Mouse (Mus musculus): ENCODE measurements around the gene Gaa.
A peak's percentile ranks its signal among the peaks of the same experiment; 100 is the strongest.
"Not testable (repeated sequence)": the region's sequence is repeated elsewhere in the genome, so short reads cannot be mapped to it uniquely, and the experiment has no call there.

Gaa gene

DNA sequence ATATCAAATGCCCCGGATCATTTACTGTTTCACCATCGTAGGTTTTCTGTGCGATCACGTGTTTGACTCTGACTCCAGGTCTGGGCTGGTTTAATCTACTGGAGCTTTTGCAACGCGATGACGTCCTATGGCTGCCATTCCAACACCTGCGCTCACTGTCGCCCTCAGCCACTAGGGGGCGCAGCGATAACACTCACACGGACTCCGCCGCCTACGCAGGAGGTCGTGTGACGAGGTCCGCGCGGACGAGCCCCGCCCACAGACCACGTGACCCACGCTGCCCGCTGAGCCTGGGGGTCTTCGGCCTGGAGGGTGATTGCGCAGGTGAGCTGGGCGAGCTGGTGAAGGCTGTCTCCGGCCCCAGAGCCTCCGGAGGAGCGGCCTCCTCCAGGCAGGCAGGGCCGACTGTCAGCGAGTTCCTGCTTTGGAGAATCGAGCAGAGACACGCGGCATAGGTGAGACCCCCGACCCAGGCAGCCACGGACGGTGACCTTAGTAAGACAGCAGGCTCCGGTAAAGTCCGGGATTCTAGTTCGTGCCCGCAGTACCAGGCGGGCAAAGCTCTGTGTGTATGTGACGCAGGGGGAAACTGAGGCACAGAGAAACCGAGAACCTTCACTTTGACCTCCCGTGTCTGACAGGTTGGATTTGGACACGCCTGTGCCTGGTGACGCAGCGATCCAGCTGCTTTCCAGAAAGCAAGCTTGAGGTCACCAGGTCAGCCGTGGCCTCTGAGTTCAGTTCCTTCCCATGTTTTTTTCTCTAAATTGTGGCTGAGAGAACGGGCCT lies at the start of gene Gaa:
TSS of gene Gaa (plus strand) at position 120 of the 789 bp plus-strand sequence.
- peak; percentile 94 to 97 for DNase-seq (ENCODE audit: low spot score in 2 of 2)

DNA sequence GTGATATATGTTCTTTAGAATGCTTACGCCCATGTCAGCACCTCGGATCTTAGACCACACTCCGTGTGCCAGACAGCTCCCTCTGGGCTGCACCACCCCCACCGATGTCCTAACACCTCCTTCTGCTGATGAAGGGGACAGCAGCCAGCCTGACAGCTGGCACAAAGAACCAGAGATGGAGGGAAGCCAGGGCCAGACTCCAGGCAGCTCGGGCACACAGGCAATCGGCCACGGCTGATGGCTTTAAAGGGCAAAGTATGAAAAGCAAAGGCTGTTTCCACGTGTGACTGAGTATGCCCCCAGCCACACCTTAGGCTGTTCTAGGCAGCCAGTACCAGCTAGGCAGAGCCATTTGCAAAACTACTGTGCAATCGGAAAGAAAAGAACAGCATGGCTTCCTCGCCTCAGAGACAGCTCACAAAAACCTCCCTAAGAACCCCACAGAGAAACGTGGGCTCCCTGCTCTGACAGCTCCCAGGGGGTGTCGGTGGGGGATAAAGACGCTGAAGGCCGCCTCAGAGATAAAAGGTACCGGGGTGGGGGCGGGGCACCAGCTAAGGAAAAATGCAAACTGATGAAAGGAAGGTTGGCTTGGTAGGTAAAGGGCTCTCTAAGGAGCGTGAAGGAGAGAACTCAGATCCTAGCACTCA lies 47.7 kb upstream of the Gaa start:
- DNase-seq (ENCODE audit: low spot score in 2 of 2): no peak

DNA sequence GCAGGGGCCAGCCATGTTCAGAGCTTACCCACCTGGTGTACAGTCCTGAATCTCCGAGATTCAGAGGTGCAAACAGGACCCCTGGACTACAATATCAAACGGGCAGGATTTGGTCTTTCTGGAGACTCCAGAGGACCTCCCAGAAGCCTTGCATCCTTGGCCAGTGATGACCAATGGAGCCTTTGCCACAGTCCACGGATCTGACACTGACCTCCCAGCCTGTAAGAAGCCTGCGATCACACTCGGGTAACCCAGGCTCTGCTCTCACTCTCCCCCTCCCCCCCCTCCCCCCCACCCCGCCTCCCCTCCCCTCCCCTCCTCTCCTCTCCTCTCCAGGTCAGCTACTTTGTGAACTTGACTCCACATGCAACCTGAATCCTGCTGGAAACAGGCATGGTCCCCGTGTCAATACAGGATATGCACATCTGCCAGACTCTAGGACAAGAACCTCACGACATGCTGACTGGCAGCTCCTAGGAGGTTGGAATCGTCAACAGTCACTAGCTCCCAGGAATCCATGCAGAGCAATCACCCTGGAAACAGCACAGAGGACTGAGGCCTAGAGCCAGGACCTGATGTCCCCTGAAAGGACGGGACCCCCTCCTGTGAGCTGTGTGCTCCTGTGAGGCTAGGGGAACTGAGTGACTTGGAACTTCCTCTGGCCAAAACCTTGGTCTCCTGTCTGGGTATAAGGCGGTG lies 45.7 kb upstream of the Gaa start:
- no peak for DNase-seq (ENCODE audit: low spot score in 2 of 2)

DNA sequence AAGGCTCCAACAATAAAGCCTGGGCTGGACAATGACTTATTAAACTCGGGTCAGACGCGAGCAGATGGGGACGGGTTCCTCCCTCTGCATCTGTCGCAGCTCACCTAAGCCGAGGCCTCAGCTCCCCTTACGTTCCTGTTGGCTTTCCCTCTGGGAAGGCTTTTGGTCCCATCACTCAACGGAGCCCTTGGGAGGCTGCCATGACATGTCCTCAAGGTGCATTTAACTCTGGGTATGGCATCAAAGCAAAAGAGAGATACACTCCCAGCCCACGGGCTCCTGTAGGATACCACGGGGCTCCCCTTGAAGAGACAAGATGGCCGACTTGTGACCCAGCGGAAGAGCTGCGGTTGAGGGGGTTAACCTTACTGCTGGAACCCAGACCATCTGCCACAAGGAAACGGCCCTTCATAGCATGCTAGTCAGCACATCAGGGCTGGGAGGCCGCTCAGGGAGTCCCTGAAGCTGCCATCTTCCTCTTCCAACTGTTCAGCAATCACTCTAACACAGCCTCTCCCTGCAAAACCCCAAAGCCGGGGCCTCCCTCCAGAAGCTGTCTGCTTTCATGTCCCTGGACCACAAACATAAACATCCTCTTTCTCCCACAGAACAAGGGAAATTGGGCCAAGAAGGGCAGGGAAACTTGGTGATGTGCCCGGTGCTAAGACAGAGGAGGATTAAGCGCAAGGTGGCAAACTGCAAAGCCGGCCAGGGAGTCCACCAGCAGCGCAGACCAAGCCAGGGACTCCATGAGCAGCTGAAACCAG lies 44.4 kb upstream of the Gaa start:
- DNase-seq (ENCODE audit: low spot score in 2 of 2): no peak

DNA sequence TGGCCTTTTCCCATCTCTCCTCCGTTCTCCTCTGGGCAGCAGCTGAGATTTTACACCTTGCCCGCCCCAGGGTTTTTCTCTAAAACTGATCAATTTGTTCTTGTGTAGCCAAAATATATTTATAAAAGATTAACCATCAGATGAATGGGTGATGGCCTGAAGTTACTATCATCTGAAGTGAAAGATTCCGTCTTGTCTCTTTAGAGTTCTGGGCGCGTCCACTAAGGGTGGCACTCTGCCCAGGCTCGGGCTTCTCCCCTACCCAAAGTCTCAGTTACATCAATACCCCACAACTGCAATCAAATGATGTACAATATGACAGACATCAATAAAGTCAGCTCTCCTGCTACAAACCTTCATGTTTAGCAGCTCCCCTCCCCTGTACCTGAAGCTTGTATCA lies 42.8 kb upstream of the Gaa start:
- no peak for DNase-seq (ENCODE audit: low spot score in 2 of 2)

DNA sequence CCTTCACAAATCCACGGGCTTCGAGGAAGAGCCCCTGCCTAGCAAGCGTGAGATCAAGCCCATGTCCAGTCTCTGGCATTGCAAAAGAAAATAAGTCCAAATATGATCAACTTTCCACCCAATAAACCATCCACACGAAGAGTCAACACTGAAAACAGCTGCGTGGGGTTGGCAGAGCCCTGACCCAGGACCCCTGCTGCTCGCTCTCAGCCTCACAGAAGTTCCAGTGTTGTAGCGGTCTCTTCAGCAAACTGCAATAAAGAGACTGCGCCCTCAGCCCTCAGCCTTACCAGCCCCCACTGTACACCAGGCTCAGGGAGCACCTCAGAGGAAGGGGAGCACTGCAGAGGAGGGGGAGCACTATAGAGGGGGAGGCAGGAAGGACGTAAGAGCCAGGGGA lies 42.1 kb upstream of the Gaa start:
- DNase-seq (ENCODE audit: low spot score in 2 of 2): no peak

DNA sequence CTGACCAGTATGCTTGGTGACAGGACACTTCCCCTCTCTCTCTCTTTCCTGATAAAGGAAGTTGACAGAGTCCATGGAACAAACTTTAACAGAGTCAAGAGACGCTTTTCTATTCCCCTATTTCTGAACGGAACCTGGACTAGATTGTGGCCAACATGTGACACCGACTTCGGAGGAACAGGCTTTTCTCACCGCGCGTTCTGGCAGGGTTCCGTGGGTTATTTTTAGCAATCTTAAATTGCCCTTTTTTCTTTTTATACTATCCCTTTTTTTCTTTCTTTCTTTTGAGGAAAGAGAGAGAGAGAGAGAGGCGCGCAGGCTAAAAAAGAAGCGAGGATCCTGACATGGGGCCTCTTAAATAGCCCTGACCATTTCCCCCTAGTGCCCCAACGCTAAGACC lies 40.1 kb upstream of the Gaa start:
- peak in 1 of 2 experiments; percentile 10 for DNase-seq (ENCODE audit: low spot score in 2 of 2)

DNA sequence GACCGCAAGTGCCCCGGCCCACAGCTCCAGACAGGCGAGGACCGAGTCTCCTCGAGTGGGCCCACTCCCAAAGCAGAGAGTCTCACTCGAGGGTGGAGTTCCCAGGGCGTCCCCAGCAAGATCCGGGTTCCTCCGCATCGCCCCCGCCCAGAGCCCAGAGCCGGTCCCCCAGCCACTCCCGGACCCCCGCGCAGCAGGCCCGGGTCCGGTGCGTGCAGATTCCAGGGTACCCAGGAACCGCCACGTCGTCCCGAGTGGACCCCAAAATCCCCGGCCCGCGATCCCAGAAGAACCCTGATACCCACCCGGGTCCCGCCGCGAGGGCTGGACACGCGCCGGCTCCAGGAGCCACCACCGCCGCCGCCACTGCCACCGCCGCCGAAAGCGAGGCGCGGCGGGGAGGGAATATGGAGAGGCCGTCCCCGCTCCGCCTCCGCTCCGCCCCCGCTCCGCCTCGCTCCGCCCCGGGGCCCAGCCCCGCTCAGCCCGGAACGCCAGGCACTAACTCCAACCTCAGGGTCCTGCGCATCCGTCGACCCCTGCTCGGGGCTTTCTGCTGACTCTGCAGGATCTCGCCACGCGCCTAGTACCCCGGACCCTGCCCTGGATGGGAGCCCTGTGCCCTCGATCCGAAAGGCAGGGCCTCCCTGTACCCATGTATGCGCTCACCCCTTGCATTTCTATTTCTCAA lies 39.5 kb upstream of the Gaa start, which contains the start of the genes Tbc1d16 and Ccdc40:
TSS of gene Tbc1d16 (minus strand) at position 409 of the 691 bp plus-strand sequence.
TSS of gene Ccdc40 (plus strand) at position 482 of the 691 bp plus-strand sequence.
- peak in 1 of 2 experiments; percentile 62 for DNase-seq (ENCODE audit: low spot score in 2 of 2)

DNA sequence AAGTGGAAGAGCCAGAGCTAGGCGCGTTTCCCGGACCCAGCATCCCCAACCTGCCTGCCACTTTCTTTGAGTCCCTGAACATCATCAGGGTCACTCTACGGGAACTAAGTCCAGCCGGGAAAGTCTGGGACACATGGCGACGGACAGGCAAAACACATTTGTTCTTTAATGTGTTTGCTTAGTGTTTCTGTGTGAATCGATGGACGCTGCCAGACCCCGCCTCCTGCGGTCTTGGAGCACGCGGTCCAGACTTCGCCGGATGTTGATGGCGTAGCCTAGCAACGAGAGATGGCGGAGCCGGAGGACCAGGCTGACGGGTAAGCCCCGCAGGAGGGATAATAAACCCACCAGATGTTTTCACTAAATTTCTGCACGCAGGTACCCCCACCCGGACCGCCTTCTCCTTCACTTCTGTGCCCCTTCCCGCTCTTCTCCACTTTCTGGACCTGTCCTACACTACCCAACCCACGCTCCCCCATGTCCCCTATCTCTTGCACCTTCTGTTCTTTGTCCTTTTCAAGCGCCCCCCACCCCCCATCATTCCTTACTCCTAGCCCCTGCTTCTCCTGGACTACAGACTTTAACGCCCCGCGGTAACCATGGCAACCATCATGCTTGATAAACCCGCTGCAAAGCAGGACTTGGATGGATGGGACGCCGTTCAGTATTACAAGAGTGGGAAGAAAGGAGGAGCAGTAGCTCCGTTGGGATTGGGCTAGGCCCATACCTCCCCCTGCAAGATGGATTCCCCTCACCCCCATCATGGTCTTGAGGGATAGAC lies 38.7 kb upstream of the Gaa start:
- peak in 1 of 2 experiments; percentile 66 for DNase-seq (ENCODE audit: low spot score in 2 of 2)

DNA sequence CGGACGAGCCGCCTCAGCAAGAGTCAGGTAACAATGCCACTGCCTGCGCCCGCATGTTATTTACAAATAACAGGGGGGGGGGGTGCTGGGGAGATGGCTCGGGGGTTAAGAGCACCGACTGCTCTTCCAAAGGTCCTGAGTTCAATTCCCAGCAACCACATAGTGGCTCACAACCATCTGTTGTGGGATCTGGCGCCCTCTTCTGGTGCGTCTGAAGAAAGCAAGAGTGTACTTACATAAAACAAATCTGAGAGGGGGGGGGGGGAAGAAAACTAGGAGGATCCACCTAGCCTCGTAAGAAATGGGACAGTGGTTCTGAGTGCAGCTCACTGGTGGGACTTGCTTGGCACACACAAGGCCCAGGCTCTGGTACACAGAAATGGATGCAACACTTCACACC lies 32.9 kb upstream of the Gaa start:
- DNase-seq (ENCODE audit: low spot score in 2 of 2): peak in 1 of 2 experiments; percentile 32

DNA sequence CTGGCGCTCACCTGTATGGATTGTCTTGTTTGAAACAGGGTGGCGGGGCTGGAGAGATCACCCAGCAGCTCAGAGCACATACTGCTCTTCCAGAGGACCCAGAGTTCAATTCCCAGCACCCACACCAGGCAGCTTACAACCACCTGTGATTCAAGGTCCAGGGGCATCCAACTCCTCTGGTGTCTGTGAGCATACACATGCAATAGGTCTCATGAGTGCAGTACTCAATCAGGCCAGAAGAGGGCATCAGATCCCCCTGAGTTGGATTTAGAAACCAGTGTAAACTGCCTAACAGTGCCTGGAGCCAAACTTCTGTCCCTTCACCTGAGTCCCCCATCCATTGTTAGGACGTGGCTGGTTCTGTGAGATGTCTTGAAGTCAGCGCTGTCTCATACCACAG lies 32.1 kb upstream of the Gaa start:
- DNase-seq (ENCODE audit: low spot score in 2 of 2): peak; percentile 60 to 81

DNA sequence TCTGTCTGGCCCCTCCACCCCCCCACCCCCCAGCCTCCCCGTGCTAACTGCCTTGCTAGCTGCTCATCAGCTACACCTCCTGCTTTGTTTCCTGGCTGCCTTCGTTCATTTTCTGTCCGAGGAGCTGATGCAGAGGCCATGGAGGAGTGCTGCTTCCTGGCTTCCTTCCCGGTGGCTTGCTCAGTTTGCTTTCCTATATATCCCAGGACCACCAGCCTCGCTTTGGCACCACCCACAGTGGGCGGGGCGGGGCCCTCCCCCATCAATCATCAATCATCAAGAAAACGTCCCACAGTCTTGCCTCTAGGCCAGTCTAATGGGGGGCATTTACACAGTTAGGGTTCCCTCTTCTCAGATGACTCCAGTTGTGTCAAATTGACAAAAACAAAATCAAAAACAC lies 31.3 kb upstream of the Gaa start:
- DNase-seq (ENCODE audit: low spot score in 2 of 2): no peak

DNA sequence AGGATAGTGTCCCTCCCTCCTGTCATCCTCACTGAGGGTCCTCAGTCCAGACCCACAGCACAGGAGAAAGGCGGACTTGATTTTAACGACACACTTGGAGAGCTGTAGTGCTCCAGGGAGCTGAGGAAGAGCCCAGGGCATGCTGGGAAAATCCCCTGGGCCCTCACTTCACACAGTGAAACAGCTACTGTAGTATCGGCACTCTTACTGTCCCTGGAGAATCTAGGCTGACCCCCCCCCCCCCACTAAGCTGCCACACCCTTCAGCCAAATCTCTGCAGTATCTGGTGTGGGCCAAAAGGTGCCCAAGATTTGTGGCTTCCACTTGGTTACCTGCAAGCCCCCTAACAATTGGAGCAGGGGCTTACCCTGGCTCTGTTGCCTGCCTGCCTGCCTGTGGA lies 30.7 kb upstream of the Gaa start:
- peak in 1 of 2 experiments; percentile 11 for DNase-seq (ENCODE audit: low spot score in 2 of 2)

DNA sequence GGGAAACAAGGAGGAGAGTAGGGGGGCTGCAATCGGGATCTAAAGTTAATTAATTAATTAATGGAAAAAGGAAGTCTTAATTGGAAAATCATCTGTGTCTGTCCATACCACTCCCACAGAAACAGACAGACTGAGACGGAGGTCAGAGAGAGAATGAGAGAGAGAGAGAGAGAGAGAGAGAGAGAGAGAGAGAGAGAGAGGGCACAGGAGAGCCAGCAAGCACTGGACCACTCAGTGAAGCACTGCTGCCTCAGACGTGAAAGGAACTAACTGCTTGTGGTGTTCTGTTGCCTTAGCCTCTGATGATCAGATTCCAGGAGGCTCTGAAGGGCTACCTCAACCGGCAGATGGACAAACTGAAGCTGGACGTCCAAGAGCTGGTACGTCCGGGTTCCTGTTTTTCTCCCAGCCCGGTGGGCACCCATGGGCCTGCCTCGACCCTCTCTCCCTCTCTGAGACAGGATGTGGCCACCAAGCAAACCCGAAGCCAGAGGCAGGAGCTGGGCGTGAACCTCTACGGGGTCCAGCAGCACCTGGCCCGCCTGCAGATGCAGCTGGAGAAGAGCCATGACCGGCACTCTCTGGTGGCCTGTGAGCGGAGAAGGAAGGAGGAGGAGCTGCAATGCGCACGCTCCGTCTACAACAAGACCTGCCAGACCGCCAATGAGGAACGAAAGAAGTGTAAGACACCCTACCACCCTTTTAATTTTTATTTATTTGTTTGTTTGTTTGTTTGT lies 30.0 kb upstream of the Gaa start:
- peak; percentile 24 to 57 for DNase-seq (ENCODE audit: low spot score in 2 of 2)

DNA sequence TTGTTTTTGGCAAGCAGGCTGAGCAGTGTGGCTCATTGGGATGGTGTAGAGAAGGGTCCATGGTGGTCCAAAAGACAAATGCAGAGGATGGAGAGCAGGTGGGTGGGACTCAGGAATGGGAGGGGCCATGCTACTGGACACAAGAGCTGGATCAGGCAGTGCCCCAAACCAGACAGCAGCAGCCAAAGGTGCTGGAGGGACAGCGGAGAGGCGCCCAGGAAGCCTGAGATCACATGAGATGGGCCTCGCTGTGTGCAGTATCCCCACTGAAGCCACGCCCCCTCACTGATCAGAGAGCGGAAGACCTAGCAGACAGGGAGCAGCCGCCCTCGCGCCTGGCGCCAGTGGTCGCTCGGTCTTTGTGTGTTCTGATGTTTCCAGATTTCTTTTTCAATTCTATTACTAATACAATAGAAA lies 29.4 kb upstream of the Gaa start:
- DNase-seq (ENCODE audit: low spot score in 2 of 2): peak; percentile 35 to 84

DNA sequence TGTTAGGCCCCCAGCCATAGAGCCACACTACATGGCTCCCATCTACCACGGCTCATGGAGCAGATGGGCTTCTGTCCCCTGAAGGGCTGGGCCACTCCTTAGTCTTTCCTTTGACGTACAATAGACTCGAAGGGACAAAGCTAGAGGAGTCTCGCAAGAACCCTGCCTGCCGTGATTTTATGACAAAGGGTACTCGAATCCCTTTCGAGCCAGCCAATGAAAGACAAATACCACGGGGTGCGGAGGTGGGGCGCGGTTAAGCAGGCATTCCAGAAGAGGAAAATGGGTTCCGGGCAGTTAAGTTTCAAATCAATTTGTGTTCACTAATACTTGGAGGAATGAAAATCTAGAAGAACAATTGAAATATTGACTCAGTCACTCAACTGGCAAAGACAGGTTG lies 28.2 kb upstream of the Gaa start:
- DNase-seq (ENCODE audit: low spot score in 2 of 2): no peak

DNA sequence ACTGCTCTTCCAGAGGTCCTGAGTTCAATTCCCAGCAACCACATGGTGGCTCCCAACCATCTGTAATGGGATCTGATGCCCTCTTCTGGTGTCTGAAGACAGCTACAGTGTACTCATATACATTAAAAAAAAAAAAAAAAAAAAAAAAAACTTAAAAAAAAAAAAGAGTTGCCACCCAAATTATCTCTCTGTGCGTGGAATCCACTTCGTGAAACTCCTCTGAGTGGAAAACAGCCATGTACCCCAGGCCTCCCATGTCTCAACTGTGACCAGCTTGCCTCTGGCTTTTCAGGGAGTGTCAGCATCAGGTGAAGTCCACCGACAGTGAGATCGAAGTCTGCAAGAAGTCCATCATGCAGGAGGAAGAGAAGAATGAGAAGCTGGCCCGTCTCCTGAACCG lies 22.1 kb upstream of the Gaa start:
- not testable (repeated sequence) for DNase-seq (ENCODE audit: low spot score in 2 of 2)

DNA sequence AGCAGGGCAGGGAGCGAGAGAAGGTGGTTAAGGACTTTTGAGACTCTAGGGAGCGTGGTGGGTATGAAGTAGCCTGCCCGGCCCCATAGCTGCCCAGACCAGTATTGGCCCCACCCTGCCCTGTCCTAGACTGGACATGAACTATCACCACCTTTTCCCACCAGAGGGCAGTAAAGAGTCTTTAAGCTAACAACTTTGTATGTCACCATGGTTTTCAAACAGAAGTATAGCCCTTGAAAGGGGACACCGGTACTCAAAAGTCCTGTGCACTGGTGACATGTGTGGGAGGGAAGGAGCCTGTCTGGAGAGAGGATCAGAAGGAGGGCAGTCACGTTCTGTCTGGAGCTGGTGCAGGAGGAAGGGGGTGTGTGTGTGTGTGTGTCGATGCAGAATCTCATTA lies 18.7 kb upstream of the Gaa start:
- DNase-seq (ENCODE audit: low spot score in 2 of 2): peak; percentile 31 to 61

DNA sequence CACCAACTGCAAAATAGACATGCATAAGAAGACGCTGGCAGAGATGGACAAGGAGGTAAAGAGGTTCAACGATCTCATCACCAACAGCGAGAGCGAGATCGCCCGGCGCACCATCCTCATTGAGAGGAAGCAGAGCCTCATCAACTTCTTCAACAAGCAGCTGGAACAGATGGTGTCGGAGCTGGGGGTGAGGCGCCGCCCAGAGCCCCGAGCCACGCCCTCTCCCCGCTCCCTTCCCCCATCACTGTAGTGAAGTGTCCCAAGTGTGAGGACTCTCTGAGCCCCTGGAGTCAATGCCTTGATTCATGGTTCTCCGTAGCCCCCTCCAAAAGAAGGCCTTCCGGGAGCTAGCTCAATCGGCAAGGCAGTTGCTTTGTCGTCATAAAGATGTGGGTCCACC lies 16.7 kb upstream of the Gaa start:
- peak in 1 of 2 experiments; percentile 41 for DNase-seq (ENCODE audit: low spot score in 2 of 2)

All from spleen, postnatal 10 days (tissue).